Mouse (Mus musculus) CD4-positive, CD25-positive, alpha-beta regulatory T cell, adult 4 months (primary cell): ENCODE results near the gene Olfr871. TPM values are rescaled to one million over a fixed set of nuclear protein-coding genes. Genes with fewer than 3 reads are reported as not detected.
"Not testable (repeated sequence)": the region's sequence is repeated elsewhere in the genome, so short reads cannot be mapped to it uniquely, and the experiment has no call there.

Experiments used
- ATAC-seq: one replicate; pipeline ENCODE4 v1.8.0; 2017
- polyA plus RNA-seq, 2 experiments: library from polyadenylated mRNA; unstranded; fragments of 100-300 nt; shearing (Covaris generic); gene quantifications; one replicate each; pipeline ENCODE4 v1.2.1; 2017

The Olfr871 gene
- not detected for polyA plus RNA-seq

GRCm38 (mm10) chr9:20211907-20212306 lies at the start of gene Olfr871:
TSS of gene Olfr871 (plus strand) at chr9:20212207.
- ATAC-seq = no peak

GRCm38 (mm10) chr9:20173957-20174356 lies 38.0 kb upstream of the Olfr871 start, which contains the start of gene Olfr870:
TSS of gene Olfr870 (minus strand) at chr9:20174057.
- ATAC-seq = no peak

GRCm38 (mm10) chr9:20179463-20179862 lies 32.5 kb upstream of the Olfr871 start:
- no peak for ATAC-seq

- no peak for ATAC-seq
These were observed 9.9 kb upstream of the Olfr871 start for GRCm38 (mm10) chr9:20202131-20202530.

DNA sequence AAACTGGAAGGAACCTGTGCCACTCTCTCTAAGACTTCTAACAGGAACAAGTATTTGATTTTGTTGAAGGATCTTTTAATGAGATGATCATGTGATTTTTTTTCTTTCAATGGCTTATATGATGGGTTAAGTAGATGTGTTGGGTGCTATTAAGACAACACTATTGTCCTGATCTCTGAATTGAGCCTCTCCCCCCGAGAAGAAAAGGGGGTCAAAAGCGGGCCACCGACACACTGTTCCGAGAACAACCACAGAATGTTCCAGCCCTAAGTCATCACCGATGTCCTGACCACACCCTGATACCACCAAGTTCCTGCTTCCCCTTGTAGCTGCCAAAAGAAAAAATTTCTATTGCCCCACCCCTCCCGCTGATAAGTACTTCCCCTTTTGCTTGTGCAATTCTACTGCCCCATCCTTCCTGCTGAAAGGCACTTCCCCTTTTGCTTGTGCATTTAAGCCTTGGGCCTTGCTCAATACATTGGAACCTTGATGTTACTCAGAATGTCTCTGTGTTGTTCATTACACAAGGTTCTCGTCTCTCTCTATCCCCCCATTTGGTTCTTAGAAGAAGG lies 8.5 kb upstream of the Olfr871 start:
- ATAC-seq = not testable (repeated sequence)

DNA sequence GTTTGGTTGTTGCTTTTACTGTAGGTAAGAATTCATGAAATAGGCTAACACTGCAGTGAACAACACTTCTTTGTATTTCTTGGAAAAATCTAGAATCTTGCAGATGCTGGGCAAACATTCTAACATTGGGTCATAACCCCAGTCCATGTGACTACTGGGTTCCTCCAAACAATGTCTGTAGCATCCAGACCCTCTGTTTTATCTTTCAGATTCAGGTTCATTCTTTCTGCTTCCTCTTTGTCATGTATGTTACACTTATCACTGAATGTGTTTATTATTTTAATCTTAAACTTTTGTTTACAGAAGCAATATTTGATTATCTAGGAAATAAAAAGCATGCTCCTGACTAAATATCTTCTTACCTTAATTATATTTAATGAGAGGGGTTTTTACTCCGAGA lies 1.2 kb upstream of the Olfr871 start:
- no peak for ATAC-seq

DNA sequence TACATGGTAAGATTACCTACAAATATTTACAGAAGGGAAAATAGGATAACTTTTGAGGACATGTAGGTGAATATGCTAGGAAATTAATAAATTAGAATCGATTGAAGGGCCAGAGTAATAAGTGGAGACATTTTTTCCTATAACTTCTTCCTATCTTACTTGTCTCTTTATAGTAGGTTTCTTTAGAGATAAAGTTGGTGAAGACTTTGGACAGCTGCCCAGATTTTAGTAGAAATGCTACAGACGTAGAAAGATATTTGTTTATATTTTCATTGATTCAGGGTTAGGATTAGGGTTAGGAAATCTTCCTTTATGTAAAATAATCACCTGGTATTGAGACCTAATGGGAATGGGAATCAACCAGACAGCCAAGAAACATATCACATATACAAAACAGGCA lies 530 bp upstream of the Olfr871 start:
- no peak for ATAC-seq

GRCm38 (mm10) chr9:20236819-20237218 lies 24.8 kb downstream of the Olfr871 start, which contains the start of gene Olfr872:
TSS of gene Olfr872 (plus strand) at chr9:20237119.
- ATAC-seq = no peak

DNA sequence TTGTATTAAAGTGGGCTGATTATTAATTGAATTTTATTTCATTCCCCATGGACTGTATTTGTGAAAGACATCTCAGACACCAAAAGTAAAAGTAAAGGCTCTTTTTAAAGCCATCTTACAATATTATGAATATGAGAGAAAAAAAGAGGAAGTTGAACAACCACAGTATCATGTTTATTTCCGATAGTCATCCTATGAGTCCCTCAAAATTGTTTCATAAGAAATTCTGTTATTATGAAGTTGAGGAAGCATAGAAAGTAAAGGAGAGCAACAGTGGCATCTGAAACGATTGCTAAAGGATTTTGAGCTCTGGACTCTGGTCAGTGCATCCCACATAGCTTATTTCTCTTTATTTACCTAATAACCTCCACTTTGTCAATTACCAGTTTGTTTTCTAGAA lies 25.4 kb downstream of the Olfr871 start:
- ATAC-seq = no peak

Other genes starting within 250 kb of the Olfr871 start
- gene Olfr866, start 184.2 kb upstream of the Olfr871 start, polyA plus RNA-seq = not detected
- not detected for gene Olfr867, start 154.6 kb upstream of the Olfr871 start, polyA plus RNA-seq
- not detected for gene Olfr868, start 113.6 kb upstream of the Olfr871 start, polyA plus RNA-seq
- gene Olfr869, start 83.2 kb upstream of the Olfr871 start, polyA plus RNA-seq = not detected
- not detected for gene Olfr870, start 38.1 kb upstream of the Olfr871 start, polyA plus RNA-seq
- not detected for gene Olfr872, start 24.9 kb downstream of the Olfr871 start, polyA plus RNA-seq
- not detected for gene Olfr39, start 70.1 kb downstream of the Olfr871 start, polyA plus RNA-seq
- gene Olfr873, start 86.3 kb downstream of the Olfr871 start, polyA plus RNA-seq = not detected
- not detected for gene Olfr18, start 123.9 kb downstream of the Olfr871 start, polyA plus RNA-seq
- 10 to 100 TPM; 27.0 to 37.1 TPM for gene Zfp560, start 173.0 kb downstream of the Olfr871 start, polyA plus RNA-seq
- 10 to 100 TPM; 21.6 to 27.6 TPM for gene Zfp26, start 248.0 kb downstream of the Olfr871 start, polyA plus RNA-seq